Mouse (Mus musculus) myocyte (in vitro differentiated cells): Measurements from ENCODE around the gene Gm37240.

ENCODE experiments used
- CEBPB ChIP-seq: IDR thresholded peaks from 2 replicates; pipeline ENCODE4 v1.6.1; 2011; ENCODE audit warnings: mild to moderate bottlenecking, moderate library complexity; ENCODE audit not compliant: poor library complexity, insufficient read depth, severe bottlenecking
- E2F4 ChIP-seq: IDR thresholded peaks from one replicate; pipeline ENCODE4 v1.6.1; 2011; ENCODE audit warnings: mild to moderate bottlenecking, control low read depth, moderate library complexity; ENCODE audit not compliant: insufficient read depth
- MAX ChIP-seq: IDR thresholded peaks from one replicate; pipeline ENCODE4 v1.6.1; 2011; ENCODE audit warnings: low read depth, mild to moderate bottlenecking, control low read depth
- MYOD1 ChIP-seq, 3 experiments: IDR thresholded peaks; one replicate each; pipeline ENCODE4 v1.6.1; 2011; ENCODE audit warnings: control low read depth in 2 of 3, low read depth in 2 of 3, mild to moderate bottlenecking in 2 of 3, moderate library complexity in 1 of 3; ENCODE audit not compliant: insufficient read length in 2 of 3, control insufficient read depth in 1 of 3
- MYOG ChIP-seq, 3 experiments: IDR thresholded peaks; one replicate each; pipeline ENCODE4 v1.6.1; 2011; ENCODE audit warnings: control low read depth in 2 of 3, low read depth in 2 of 3, mild to moderate bottlenecking in 2 of 3; ENCODE audit not compliant: insufficient read length in 2 of 3, control insufficient read depth in 1 of 3, insufficient read depth in 1 of 3
- POLR2A ChIP-seq: IDR thresholded peaks from one replicate; pipeline ENCODE4 v1.6.1; 2011; ENCODE audit warnings: low read depth, mild to moderate bottlenecking, control low read depth, moderate library complexity; ENCODE audit not compliant: insufficient read length
- POLR2AphosphoS2 ChIP-seq: IDR thresholded peaks from one replicate; pipeline ENCODE4 v1.6.1; 2011; ENCODE audit warnings: low read depth, control low read depth; ENCODE audit not compliant: insufficient read length
- REST ChIP-seq: IDR thresholded peaks from one replicate; pipeline ENCODE4 v1.6.1; 2011; ENCODE audit warnings: mild to moderate bottlenecking, control low read depth, moderate library complexity; ENCODE audit not compliant: insufficient read depth, insufficient read length
- SRF ChIP-seq: IDR thresholded peaks from one replicate; pipeline ENCODE4 v1.6.1; 2011; ENCODE audit warnings: low read depth; ENCODE audit not compliant: control insufficient read depth, insufficient read length
- TCF12 ChIP-seq: IDR thresholded peaks from one replicate; pipeline ENCODE4 v1.6.1; 2011; ENCODE audit warnings: mild to moderate bottlenecking, control low read depth; ENCODE audit not compliant: poor library complexity, insufficient read depth, severe bottlenecking
- TCF3 ChIP-seq: IDR thresholded peaks from one replicate; pipeline ENCODE4 v1.6.1; 2011; ENCODE audit warnings: low read depth, control low read depth; ENCODE audit not compliant: insufficient read length
- USF1 ChIP-seq: IDR thresholded peaks from one replicate; pipeline ENCODE4 v1.6.1; 2011; ENCODE audit warnings: low read depth, mild to moderate bottlenecking, control low read depth, moderate library complexity

DNA sequence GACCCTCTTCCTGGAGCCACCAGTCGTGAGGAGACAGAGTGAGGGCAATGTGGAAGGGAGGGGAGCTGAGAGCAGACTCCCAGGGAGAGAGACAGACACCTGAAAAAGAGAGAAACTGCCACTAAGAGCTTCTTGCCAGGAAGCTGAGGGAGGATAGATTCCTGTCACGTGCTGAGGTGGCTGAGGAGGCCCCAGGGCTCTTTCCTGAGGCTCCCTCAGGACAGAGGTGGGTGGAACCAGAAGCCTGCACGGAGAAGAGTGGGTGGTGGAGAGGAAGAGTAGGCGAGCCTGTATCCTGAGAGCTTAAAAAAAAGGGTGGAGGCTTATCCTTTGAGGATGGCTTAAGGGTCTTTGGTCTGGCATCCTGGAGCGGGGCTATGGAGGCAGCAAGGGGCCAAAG, 699.0 kb downstream of the Gm37240 start:
- TF ChIP-seq MAX (no peak), E2F4 (no peak), SRF (no peak), POLR2A (no peak), MYOG (IDR thresholded peaks at IDR 0.05; ENCODE audit: control insufficient read depth in 1 of 3, insufficient read depth in 1 of 3, insufficient read length in 2 of 3, low read depth in 2 of 3) (no peak), USF1 (no peak), TCF12 (no peak), MYOD1 (IDR thresholded peaks at IDR 0.05; ENCODE audit: control insufficient read depth in 1 of 3, insufficient read length in 2 of 3, low read depth in 2 of 3) (no peak), POLR2AphosphoS2 (no peak), CEBPB (no peak), REST (no peak), TCF3 (no peak)
